Mouse (Mus musculus) CD4-positive, CD25-positive, alpha-beta regulatory T cell (primary cell): ENCODE measurements around the gene Etv2. TPM values are rescaled to one million over a fixed set of nuclear protein-coding genes. Genes with fewer than 3 reads are reported as not detected.

ENCODE experiments used
- polyA plus RNA-seq: library from polyadenylated mRNA; unstranded; fragments of 100-300 nt; shearing (Covaris generic); gene quantifications from one replicate; pipeline ENCODE4 v1.2.1, GENCODE M21; 2017

Gene Etv2
- not detected for polyA plus RNA-seq

DNA sequence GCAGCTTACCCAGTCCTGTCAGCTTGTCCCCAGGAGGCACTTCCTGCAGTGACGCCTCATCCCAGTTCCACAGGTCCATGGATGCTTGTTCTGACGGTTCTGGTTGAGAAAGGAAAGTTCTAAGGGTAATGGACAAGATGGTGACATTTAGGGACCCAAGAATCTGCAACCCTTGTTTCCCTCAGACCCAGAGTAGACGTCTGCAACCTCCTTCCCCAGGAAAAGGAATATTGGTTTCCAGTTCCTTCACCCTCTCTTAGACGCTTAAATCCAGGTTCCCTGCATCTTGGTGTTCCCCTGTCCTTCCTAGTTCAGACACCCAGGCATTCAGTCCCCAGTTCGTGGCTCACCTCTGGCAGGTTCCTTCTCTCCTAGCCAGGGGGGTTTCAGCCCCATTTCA lies at the start of gene Etv2:
Gene Etv2 (minus strand): TSS at position 101 of the 400 bp plus-strand sequence.

DNA sequence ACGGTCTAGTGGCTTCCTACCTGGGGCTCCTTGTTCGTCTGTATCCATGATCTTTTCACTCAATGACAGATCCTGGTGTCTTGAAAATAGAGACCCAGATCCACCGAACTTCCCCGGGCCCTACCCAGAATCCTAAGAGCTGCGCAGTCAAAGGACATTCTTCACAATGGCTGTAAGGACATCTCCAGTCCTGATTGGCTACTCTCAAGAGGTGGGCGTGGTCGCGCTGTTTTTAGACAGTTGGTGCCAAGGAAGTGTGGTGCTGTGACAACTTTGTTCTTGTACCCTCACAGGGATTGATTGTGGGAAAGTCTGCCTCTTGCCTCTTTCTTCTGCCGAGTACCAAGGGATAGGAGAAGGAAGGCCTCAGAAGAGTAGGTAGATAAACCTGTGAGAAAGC lies 35.8 kb upstream of the Etv2 start, which contains the start of gene Pmis2:
Gene Pmis2 (minus strand): TSS at position 126 of the 400 bp plus-strand sequence.

DNA sequence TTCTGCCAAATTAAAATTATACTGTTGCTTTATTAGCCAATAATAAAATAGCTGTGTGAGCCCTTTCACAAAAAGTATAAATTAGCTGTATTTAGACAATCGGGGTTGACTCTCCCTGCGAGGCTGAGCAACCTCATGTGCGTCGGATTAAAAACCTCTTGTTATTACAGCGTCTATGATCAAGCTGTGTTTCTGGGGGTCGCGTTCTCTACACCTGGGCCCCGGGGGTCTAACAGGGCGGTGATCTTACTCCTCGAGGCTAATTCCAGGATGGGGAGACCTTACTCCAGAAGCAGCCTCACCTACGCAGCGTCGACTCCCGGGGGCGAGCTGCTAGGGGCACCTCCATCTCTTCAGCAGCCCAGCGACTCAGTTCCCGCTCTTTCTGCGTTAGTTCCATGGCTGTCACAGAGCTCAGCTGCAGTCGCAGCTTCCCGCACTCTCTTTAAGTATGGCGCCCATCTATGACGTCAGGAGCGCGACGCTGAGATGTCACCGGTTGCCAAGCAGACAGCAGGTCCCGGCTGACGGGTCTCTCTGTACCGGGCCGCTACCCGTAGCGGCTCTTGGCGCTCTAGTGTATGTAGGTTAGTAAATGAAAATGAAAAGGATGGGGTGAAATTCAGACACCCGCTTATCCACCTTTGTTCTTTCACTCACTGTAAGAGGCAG lies 29.0 kb upstream of the Etv2 start, which contains the start of gene Haus5:
Gene Haus5 (minus strand): TSS at position 466 of the 672 bp plus-strand sequence.

DNA sequence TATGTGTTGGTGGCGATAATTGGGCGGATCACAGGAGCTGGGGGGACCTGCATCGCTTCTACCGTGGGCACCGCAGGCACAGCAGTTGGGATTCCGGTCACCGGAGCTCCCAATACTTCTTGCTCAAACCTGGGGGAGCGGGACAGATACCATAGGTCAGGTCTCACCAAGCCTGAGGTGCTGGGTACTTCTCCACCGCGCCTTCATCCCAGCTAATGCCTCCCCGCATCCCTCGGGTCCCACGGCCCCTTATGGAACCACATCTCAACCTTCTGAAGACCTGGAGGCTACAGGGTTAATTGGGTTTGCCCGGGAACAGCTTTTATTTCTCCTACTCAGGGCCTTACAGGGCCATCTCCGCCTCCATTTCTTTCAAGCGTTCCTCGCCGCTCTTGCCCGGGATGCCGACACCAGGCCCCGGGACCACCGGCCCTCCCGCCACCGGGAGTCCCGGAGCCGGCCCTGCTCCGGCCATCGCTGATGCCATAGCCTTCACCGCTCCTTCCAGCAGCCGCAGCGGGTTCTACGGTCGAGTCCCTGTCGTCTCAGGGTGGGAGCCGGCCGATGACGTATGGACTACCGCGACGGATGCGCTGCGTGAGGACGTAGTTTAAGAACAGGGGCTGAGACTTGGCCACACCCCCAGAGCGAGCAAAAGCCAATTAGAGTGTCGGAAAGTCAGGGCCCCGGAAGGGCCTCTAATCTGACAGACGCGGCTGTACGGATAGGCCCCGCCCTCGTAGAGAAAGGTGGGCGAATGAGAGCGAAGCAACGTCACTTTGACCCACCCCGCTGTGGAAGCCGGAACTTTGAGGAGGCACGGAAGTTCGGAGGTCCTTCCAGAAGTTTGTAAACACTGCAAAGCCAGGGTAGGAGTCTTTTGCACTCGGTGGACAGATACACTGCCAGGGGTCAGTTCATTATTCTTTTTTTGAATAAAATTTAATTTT lies 14.2 kb upstream of the Etv2 start, which contains the start of gene Rbm42:
Gene Rbm42 (minus strand): TSS at position 727 of the 950 bp plus-strand sequence.

DNA sequence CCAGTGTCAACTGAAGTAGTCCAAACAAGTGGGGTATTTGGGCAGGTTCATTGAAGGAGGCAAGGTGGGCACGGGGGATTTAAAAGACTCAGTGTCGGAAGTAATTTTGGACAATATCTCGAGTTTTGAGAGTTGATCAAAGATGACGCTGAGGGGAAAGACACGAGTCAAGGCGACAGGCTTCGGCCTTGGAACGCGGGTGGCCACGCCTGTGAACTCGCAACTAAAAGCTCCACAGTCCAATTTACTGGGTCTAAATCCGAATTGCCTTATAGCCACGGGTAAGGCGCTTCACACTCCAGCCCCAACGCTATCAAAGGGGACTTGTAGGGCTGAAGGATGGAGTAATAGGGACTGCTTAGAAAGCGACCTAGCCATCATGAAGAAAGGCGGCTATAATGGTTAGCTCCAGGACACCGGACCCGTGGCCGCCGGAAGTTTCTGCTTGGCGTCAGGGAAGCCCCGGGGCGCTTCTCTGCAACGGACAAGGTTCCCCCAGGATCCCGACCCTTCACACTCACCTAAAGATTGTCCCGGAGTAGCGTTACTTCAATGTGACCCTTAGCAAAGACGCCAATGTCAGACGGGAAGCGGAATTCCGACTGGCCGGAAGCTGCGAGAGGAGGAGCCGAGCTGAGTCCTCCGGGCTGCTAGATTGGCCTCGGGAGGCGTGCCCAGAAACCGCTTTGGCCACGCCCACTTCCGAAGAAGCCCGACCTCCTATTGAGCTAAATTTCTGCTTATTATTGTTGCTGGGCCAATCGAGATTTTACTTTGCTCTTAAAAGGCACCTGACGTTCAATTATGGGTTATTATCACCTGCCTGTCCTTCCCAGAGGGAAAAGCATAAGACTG lies 9.9 kb downstream of the Etv2 start, which contains the start of gene Cox6b1:
Gene Cox6b1 (minus strand): TSS at position 622 of the 855 bp plus-strand sequence.

DNA sequence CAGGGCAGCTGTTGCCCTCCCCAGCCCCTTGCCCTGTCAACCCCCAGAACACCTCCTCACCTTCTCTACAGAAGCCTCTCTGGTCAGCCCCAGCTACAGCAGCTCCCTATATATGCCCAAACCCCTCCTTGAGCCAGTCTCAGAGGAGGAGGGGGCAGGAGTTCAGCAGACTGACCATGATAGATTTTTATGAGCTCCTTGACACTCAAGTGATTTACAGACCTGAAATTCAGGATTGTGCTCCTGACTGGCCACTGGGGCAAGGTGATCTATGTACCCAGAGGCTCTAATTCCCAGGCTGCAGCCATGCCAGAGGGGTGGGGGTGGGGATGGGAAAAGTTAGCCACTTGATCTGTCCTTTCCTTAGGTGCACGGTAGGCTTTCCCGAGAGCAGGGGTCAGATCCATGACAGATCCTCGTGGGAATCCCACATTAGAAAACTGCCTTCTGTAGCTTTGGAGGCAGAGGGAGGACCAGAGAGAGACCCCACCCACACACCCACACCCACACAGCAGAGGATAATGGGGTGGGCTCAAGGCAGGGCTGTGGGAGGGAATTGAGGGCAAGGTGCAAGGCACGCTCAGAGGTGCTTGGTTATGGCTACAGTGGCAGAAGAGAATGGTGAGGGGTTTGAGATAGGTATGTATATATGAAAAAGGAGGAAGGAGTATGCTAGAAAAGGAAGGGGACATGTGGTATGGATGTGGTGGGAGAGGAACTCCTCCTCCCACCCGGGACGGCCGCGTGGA lies 22.8 kb downstream of the Etv2 start, which contains the start of gene Upk1a:
Gene Upk1a (minus strand): TSS at position 194 of the 749 bp plus-strand sequence.

DNA sequence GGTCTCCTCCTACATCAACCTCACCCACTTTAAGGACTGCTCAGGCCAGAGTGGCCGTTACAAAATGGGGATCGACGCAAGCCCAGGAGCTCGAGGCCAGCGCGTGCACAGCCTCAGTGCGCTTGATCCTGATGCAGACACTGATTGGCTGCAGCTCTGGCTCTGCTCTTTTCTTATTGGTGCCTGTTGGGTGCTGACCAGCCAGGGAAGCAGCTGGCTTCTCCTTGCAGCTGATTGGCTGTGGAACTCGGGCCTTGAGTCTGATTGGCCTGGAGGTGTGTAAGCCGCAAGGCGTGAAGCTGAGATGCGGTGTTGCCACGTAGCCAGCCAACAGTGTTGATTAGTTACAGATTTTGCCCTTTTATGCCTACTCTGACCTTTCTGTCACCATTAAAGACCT lies 36.9 kb downstream of the Etv2 start, which contains the start of gene Zbtb32:
Gene Zbtb32 (minus strand): TSS at position 124 of the 400 bp plus-strand sequence.

DNA sequence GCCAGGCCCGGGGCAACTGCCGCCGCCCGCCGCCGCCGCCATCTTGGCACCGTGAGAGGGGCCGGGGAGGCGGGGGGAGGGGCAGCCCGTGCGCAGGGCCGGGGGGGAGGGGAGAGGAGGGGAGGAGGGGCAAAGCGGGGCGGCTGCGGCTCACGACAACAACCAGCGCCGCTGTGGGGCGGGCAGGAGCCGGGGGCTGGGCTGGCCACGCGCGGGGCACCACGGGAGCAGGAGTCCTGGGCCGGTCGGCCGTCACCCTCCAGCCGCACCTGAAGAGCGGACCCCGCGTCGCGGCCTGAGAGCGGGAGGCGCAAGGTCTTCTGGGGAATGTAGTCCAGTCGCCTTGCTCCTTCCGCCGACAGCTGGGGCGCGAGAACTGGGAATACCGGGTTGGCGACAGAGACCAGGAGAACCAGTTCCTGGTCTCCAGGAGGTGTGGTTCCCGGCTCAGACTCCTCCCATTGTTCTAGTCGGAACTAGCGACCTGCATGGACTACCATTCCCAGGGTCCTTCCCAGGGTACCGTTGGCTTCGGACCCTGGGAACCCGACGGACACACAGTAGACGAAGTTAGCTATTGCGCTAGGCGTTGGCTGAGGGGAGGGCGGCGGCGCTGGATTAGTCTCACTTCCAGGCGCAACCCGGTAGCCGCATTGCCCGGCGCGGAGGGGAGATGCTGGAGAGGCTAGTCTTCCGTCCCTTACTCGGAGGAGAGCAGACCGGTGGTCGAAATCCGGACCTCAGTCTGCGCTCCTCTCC lies 46.8 kb downstream of the Etv2 start, which contains the start of gene Kmt2b:
Gene Kmt2b (minus strand): TSS at position 51 of the 759 bp plus-strand sequence.

Other genes with a start within 250 kb of the Etv2 start
- 5.5 TPM for gene Tyrobp, start 222.1 kb downstream of the Etv2 start, polyA plus RNA-seq
- gene Hcst, start 216.0 kb downstream of the Etv2 start, polyA plus RNA-seq, result 409 TPM
- gene Nfkbid, start 214.1 kb downstream of the Etv2 start, polyA plus RNA-seq, result 99.8 TPM
- gene Aplp1, start 190.3 kb downstream of the Etv2 start, polyA plus RNA-seq, result 17.8 TPM
- gene Kirrel2, start 178.2 kb downstream of the Etv2 start, polyA plus RNA-seq, result not detected
- gene Nphs1, start 177.5 kb downstream of the Etv2 start, polyA plus RNA-seq, result not detected
- not detected for gene Prodh2, start 142.2 kb downstream of the Etv2 start, polyA plus RNA-seq
- 1.2 TPM for gene Arhgap33, start 100.8 kb downstream of the Etv2 start, polyA plus RNA-seq
- 4.2 TPM for gene Hspb6, start 83.7 kb downstream of the Etv2 start, polyA plus RNA-seq
- 9.9 TPM for gene Proser3, start 83.6 kb downstream of the Etv2 start, polyA plus RNA-seq
- gene Lin37, start 76.0 kb downstream of the Etv2 start, polyA plus RNA-seq, result 89.4 TPM
- gene U2af1l4, start 72.6 kb downstream of the Etv2 start, polyA plus RNA-seq, result 47.2 TPM
- 86.6 TPM for gene Gm49396, start 72.5 kb downstream of the Etv2 start, polyA plus RNA-seq
- 217 TPM for gene Psenen, start 72.2 kb downstream of the Etv2 start, polyA plus RNA-seq
- gene Igflr1, start 70.4 kb downstream of the Etv2 start, polyA plus RNA-seq, result 150 TPM
- gene Kmt2b, start 47.1 kb downstream of the Etv2 start, polyA plus RNA-seq, result 15.9 TPM
- 11.7 TPM for gene Zbtb32, start 36.9 kb downstream of the Etv2 start, polyA plus RNA-seq
- gene Upk1a, start 23.0 kb downstream of the Etv2 start, polyA plus RNA-seq, result 0.83 TPM
- 581 TPM for gene Cox6b1, start 9.7 kb downstream of the Etv2 start, polyA plus RNA-seq
- gene Rbm42, start 14.5 kb upstream of the Etv2 start, polyA plus RNA-seq, result 204 TPM
- gene Haus5, start 29.1 kb upstream of the Etv2 start, polyA plus RNA-seq, result 37.3 TPM
- not detected for gene Pmis2, start 35.8 kb upstream of the Etv2 start, polyA plus RNA-seq
- not detected for gene 2200002J24Rik, start 63.1 kb upstream of the Etv2 start, polyA plus RNA-seq
- gene Atp4a, start 76.4 kb upstream of the Etv2 start, polyA plus RNA-seq, result not detected
- gene Tmem147, start 93.7 kb upstream of the Etv2 start, polyA plus RNA-seq, result 116 TPM
- 0.36 TPM for gene Gapdhs, start 107.8 kb upstream of the Etv2 start, polyA plus RNA-seq
- 1.1 TPM for gene Sbsn, start 115.6 kb upstream of the Etv2 start, polyA plus RNA-seq
- not detected for gene Dmkn, start 127.9 kb upstream of the Etv2 start, polyA plus RNA-seq
- gene Krtdap, start 152.0 kb upstream of the Etv2 start, polyA plus RNA-seq, result not detected
- 0.26 TPM for gene Ffar2, start 187.9 kb upstream of the Etv2 start, polyA plus RNA-seq
- gene Ffar3, start 220.3 kb upstream of the Etv2 start, polyA plus RNA-seq, result not detected
- 0.07 TPM for gene Ffar1, start 225.7 kb upstream of the Etv2 start, polyA plus RNA-seq
- 4.2 TPM for gene Cd22, start 244.5 kb upstream of the Etv2 start, polyA plus RNA-seq